Mouse (Mus musculus): ENCODE measurements around the gene Irf3.

Gene Irf3

DNA sequence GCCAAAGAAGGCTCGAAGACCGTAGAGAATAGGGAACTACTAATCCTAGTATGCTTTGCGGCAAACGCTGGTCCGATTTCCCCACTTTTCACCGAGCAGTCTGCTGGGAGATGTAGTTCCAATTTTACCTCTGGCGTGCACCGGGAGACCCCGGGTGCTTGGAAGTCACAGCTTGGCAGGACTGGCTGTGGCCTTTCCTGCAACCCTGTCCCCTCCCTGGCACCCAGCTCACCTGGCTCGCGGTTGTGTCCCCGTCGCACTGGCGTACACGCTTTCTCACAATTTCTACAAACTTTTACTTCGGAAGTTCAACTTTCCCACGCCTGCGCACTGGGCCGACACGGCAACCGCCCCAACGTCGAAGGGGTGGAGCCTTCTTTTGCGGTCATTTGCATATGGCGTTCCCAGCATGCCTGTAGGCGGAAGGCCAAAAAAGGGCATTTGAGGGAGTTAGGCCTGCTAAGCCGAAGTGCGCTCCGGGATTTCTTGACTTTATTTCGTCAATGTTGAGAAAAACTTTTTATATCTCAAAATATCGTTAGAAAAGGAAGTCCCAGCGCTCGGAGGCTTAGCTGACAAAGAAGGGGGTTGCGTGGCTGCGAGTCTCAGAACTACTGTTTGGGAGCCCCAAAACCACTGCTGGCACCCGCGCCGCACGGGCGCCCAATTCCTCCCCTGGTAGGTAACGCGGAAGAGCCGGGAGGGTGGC, at the start of gene Irf3:
Gene Irf3 (plus strand): TSS at position 418 of the 709 bp plus-strand sequence.
- Histone ChIP-seq H3K4me1 (replicated peaks; ENCODE audit: low read depth, low read length) (peaks cover 88% of the 10 kb centered on the region), H3K9me3 (ENCODE audit: low read length) (no peaks in the 10 kb centered on the region), H3K36me3 (ENCODE audit: insufficient read depth, low read length) (peaks cover 71% of the 10 kb centered on the region), H3K27me3 (ENCODE audit: insufficient read depth, low read length) (no peaks in the 10 kb centered on the region), H3K4me3 (replicated peaks; ENCODE audit: low read length) (peak within 1 kb of the TSS; percentile 91)
- TF ChIP-seq CTCF (conservative IDR thresholded peaks at IDR 0.05; ENCODE audit: low read length) (no peak), NANOG (IDR thresholded peaks at IDR 0.05; ENCODE audit: borderline replicate concordance, low read length) (no peak), POU5F1 (IDR thresholded peaks at IDR 0.05; ENCODE audit: borderline replicate concordance, low read length) (no peak)

DNA sequence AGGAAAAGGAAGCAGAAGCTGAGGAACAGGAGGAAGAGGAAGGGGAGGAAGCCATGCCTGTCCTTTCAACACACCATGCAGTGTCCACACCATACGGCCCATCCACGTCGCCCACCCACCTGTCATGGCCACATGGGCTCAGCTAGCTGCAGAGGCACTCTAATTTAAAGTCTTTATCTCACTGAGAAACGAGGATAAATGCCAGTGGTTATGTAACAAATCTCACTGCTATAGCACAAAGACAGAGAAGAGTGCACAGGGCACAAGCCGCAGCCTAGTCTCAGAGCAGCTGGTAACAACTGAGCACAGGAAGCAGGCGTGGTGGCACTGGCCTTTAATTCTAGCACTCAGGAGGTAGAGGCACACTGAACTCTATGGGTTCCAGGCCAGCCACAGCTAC, 47.5 kb upstream of the Irf3 start:
- Histone ChIP-seq H3K4me1 (replicated peaks; ENCODE audit: low read depth, low read length) (peaks cover 45% of the 10 kb centered on the region), H3K4me3 (replicated peaks; ENCODE audit: low read length) (peak overlapping the region; percentile 84; the same call in 1 of the 2 replicates), H3K27me3 (ENCODE audit: insufficient read depth, low read length) (peaks cover 18% of the 10 kb centered on the region), H3K36me3 (ENCODE audit: insufficient read depth, low read length) (no peaks in the 10 kb centered on the region), H3K9me3 (ENCODE audit: low read length) (no peaks in the 10 kb centered on the region)
- TF ChIP-seq CTCF (conservative IDR thresholded peaks at IDR 0.05; ENCODE audit: low read length) (no peak), NANOG (IDR thresholded peaks at IDR 0.05; ENCODE audit: borderline replicate concordance, low read length) (no peak), POU5F1 (IDR thresholded peaks at IDR 0.05; ENCODE audit: borderline replicate concordance, low read length) (no peak)

DNA sequence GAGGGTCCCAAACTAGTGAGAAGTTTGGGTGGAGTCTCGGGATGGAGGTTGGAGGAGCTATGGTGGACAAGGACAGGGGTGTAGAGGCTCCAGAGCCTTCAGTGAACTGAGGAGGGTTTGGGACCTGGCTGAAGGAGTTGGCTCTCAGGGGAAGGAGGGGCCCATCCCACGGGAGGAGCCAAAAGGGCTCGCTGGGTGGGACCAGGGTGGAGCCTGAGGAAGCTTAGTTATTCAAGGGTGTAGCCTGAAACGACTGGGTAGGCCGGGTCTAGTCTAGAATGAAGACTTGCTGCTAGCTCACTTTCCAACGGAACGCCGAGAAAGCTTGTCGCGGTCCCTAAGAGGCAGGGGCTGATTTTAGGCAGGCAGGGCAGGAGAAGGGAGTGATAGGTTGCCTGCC, 45.5 kb upstream of the Irf3 start:
- peaks cover 47% of the 10 kb centered on the region for H3K4me1 ChIP-seq (replicated peaks; ENCODE audit: low read depth, low read length)
- no peaks in the 10 kb centered on the region; the same call in 1 of the 2 replicates for H3K36me3 ChIP-seq (ENCODE audit: insufficient read depth, low read length)
- no peaks in the 10 kb centered on the region for H3K9me3 ChIP-seq (ENCODE audit: low read length)
- peaks cover 18% of the 10 kb centered on the region for H3K27me3 ChIP-seq (ENCODE audit: insufficient read depth, low read length)
- H3K4me3 ChIP-seq (replicated peaks; ENCODE audit: low read length) = peak overlapping the region; percentile 84
- TF ChIP-seq NANOG (IDR thresholded peaks at IDR 0.05; ENCODE audit: borderline replicate concordance, low read length) (no peak), POU5F1 (IDR thresholded peaks at IDR 0.05; ENCODE audit: borderline replicate concordance, low read length) (no peak), CTCF (conservative IDR thresholded peaks at IDR 0.05; ENCODE audit: low read length) (no peak)

- TF ChIP-seq POU5F1 (IDR thresholded peaks at IDR 0.05; ENCODE audit: borderline replicate concordance, low read length) (no peak), NANOG (IDR thresholded peaks at IDR 0.05; ENCODE audit: borderline replicate concordance, low read length) (no peak), CTCF (conservative IDR thresholded peaks at IDR 0.05; ENCODE audit: low read length) (no peak)
- Histone ChIP-seq H3K9me3 (ENCODE audit: low read length) (no peaks in the 10 kb centered on the region), H3K4me3 (replicated peaks; ENCODE audit: low read length) (peak overlapping the region; percentile 84), H3K4me1 (replicated peaks; ENCODE audit: low read depth, low read length) (peaks cover 55% of the 10 kb centered on the region), H3K27me3 (ENCODE audit: insufficient read depth, low read length) (peaks cover 18% of the 10 kb centered on the region), H3K36me3 (ENCODE audit: insufficient read depth, low read length) (peaks cover 4% of the 10 kb centered on the region)
Observed at GRCm38 (mm10) chr7:44952611-44953306, 44.7 kb upstream of the Irf3 start.

- Histone ChIP-seq H3K9me3 (ENCODE audit: low read length) (no peaks in the 10 kb centered on the region), H3K27me3 (ENCODE audit: insufficient read depth, low read length) (peaks cover 18% of the 10 kb centered on the region), H3K4me3 (replicated peaks; ENCODE audit: low read length) (no peak overlapping the region), H3K4me1 (replicated peaks; ENCODE audit: low read depth, low read length) (peaks cover 62% of the 10 kb centered on the region), H3K36me3 (ENCODE audit: insufficient read depth, low read length) (peaks cover 11% of the 10 kb centered on the region)
- TF ChIP-seq NANOG (IDR thresholded peaks at IDR 0.05; ENCODE audit: borderline replicate concordance, low read length) (no peak), CTCF (conservative IDR thresholded peaks at IDR 0.05; ENCODE audit: low read length) (no peak), POU5F1 (IDR thresholded peaks at IDR 0.05; ENCODE audit: borderline replicate concordance, low read length) (no peak)
Observed at GRCm38 (mm10) chr7:44953561-44953960, 43.9 kb upstream of the Irf3 start.

- no peak for TF ChIP-seq NANOG (IDR thresholded peaks at IDR 0.05; ENCODE audit: borderline replicate concordance, low read length)
- TF ChIP-seq CTCF (conservative IDR thresholded peaks at IDR 0.05; ENCODE audit: low read length) = no peak
- TF ChIP-seq POU5F1 (IDR thresholded peaks at IDR 0.05; ENCODE audit: borderline replicate concordance, low read length) = no peak
Observed at GRCm38 (mm10) chr7:44954091-44954885, 43.2 kb upstream of the Irf3 start.

GRCm38 (mm10) chr7:44955628-44956027, 41.8 kb upstream of the Irf3 start:
- no peaks in the 10 kb centered on the region for H3K9me3 ChIP-seq (ENCODE audit: low read length)
- peaks cover 7% of the 10 kb centered on the region for H3K27me3 ChIP-seq (ENCODE audit: insufficient read depth, low read length)
- H3K36me3 ChIP-seq (ENCODE audit: insufficient read depth, low read length) = peaks cover 32% of the 10 kb centered on the region
- H3K4me1 ChIP-seq (replicated peaks; ENCODE audit: low read depth, low read length) = peaks cover 54% of the 10 kb centered on the region
- no peak overlapping the region for H3K4me3 ChIP-seq (replicated peaks; ENCODE audit: low read length)
- TF ChIP-seq CTCF (conservative IDR thresholded peaks at IDR 0.05; ENCODE audit: low read length) = peak; percentile 60
- TF ChIP-seq POU5F1 (IDR thresholded peaks at IDR 0.05; ENCODE audit: borderline replicate concordance, low read length) = no peak

More at GRCm38 (mm10) chr7:44954091-44954885, 43.2 kb upstream of the Irf3 start:
- Histone ChIP-seq H3K4me3 (replicated peaks; ENCODE audit: low read length) (no peak overlapping the region), H3K9me3 (ENCODE audit: low read length) (no peaks in the 10 kb centered on the region), H3K4me1 (replicated peaks; ENCODE audit: low read depth, low read length) (peaks cover 62% of the 10 kb centered on the region), H3K27me3 (ENCODE audit: insufficient read depth, low read length) (peaks cover 14% of the 10 kb centered on the region), H3K36me3 (ENCODE audit: insufficient read depth, low read length) (peaks cover 19% of the 10 kb centered on the region)

GRCm38 (mm10) chr7:44956266-44956665, 41.2 kb upstream of the Irf3 start:
- Histone ChIP-seq H3K4me1 (replicated peaks; ENCODE audit: low read depth, low read length) (peaks cover 48% of the 10 kb centered on the region), H3K27me3 (ENCODE audit: insufficient read depth, low read length) (0 out of 2 replicates have a peak, but pooled peaks cover under 1% of the 10 kb centered on the region), H3K9me3 (ENCODE audit: low read length) (no peaks in the 10 kb centered on the region)

More at GRCm38 (mm10) chr7:44956266-44956665, 41.2 kb upstream of the Irf3 start:
- Histone ChIP-seq H3K4me3 (replicated peaks; ENCODE audit: low read length) (no peak overlapping the region), H3K36me3 (ENCODE audit: insufficient read depth, low read length) (peaks cover 38% of the 10 kb centered on the region)
- TF ChIP-seq NANOG (IDR thresholded peaks at IDR 0.05; ENCODE audit: borderline replicate concordance, low read length) (no peak), CTCF (conservative IDR thresholded peaks at IDR 0.05; ENCODE audit: low read length) (no peak), POU5F1 (IDR thresholded peaks at IDR 0.05; ENCODE audit: borderline replicate concordance, low read length) (no peak)
